Mouse (Mus musculus) bone marrow, adult 2 months (tissue): ENCODE measurements around the gene Cct4. TPM values are rescaled to one million over a fixed set of nuclear protein-coding genes. Genes with fewer than 3 reads are reported as not detected.

Experiments
- H3K27ac ChIP-seq: fragments of 200-500 bp; 2 replicates; pipeline ENCODE4 v1.5.1; 2012; ENCODE audit warnings: low read depth, mild to moderate bottlenecking, control low read depth, inconsistent platforms, low read length; ENCODE audit not compliant: control insufficient read depth, poor library complexity, insufficient read depth
- H3K4me1 ChIP-seq: fragments of 200-500 bp; 2 replicates; pipeline ENCODE4 v1.6.1; 2011; ENCODE audit warnings: low read length; ENCODE audit not compliant: control insufficient read depth, insufficient read depth
- H3K4me3 ChIP-seq: fragments of 200-500 bp; replicated peaks from 2 replicates; pipeline ENCODE3; 2011; ENCODE audit warnings: mild to moderate bottlenecking, low read depth, low read length, control low read depth; ENCODE audit not compliant: control insufficient read depth
- CTCF ChIP-seq: fragments of 200-500 bp; IDR thresholded peaks from 2 replicates; pipeline ENCODE4 v1.5.1; 2011; ENCODE audit warnings: low read length, control low read depth; ENCODE audit not compliant: control insufficient read depth, insufficient read depth
- POLR2A ChIP-seq: fragments of 200-500 bp; IDR thresholded peaks from 2 replicates; pipeline ENCODE4 v1.6.1; 2011; ENCODE audit warnings: low read depth, mild to moderate bottlenecking, control low read depth, low read length, borderline replicate concordance; ENCODE audit not compliant: control insufficient read depth
- WGBS: fragments of 180-500 bp; shearing (Covaris S2); methylation state at CpG from one replicate; pipeline ENCODE4 v1.1.7; 2018; 5-methylcytosine and 5-hydroxymethylcytosine counted together
- polyA plus RNA-seq: library from polyadenylated mRNA; stranded (reverse); fragments of >200 nt; gene quantifications from 2 replicates; pipeline ENCODE4 v1.2.4, GENCODE M21; 2011; ENCODE audit warnings: low replicate concordance; ENCODE audit not compliant: missing spikeins, insufficient read depth, insufficient read length

Cct4 gene
- 60.8 and 121 TPM in 2 replicates for polyA plus RNA-seq

DNA sequence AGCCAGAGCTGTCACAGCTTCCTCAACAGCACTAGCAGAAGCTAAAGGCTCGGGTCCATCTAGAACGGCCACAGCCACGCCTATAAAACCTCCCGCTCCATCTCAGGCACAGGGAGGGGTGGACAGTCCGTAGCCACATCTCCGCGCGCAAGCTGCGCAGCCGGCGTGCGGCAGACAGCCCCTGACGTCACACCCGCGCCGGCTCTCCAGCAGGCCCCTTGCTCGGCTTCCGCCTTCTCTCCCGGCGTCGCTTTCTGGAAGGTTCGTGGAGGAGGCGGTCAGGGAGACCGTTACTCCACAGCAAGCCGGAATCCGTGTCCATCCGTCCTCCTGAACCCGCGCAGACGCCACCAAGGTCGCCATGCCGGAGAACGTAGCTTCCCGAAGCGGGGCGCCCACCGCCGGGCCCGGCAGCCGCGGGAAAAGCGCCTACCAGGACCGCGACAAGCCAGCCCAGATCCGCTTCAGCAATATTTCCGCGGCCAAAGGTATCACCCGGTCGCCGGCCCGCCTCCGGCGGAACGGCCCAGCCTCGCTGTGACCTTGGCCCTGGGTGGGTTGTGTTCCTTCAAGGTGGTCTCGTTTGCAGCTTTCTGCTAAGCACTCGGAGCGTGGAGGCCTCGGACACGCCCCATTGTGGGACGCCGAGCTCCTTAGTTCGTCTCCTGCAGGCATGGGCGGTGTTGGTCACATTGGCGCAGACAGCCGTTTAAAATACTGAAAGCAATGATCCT is at the start of gene Cct4:
Gene Cct4, plus strand, starts transcription at position 127 of the 734 bp plus-strand sequence.
- Histone ChIP-seq H3K27ac (peak within 1 kb of the TSS; percentile 66), H3K4me3 (peak within 1 kb of the TSS; percentile 70), H3K4me1 (peaks cover 1% of the 10 kb centered on the region; the same call in 1 of the 2 replicates)
- WGBS: under 1% methylated on average over 66 of the region's 66 CpGs
- TF ChIP-seq POLR2A: peak; percentile 80; the same call in 1 of the 2 replicates
- TF ChIP-seq CTCF: no peak; the same call in 1 of the 2 replicates

DNA sequence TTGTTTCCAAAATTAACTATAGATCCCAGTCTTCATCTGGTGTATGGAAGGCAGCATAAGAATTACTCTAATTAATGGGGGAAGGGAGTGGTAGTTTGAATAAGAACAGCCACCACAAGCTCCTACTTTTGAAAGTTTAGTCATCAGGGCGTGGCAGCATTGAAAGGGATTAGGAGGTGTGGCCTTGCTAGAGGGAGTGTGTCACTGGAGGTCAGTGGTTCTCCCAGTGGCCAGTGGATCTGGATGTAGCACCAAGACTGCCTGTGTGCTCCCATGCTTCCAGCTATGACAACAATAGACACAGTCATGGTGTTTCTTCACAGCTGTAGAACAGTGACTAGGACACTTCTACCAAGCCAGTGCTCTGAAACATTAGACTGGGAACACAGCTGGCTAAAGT is 41.2 kb upstream of the Cct4 start:
- Histone ChIP-seq H3K27ac (no peak overlapping the region), H3K4me1 (no peaks in the 10 kb centered on the region; the same call in 1 of the 2 replicates), H3K4me3 (no peak overlapping the region)
- WGBS: 83% methylated on average over 1 of the region's 1 CpGs
- TF ChIP-seq CTCF (no peak), POLR2A (no peak)

DNA sequence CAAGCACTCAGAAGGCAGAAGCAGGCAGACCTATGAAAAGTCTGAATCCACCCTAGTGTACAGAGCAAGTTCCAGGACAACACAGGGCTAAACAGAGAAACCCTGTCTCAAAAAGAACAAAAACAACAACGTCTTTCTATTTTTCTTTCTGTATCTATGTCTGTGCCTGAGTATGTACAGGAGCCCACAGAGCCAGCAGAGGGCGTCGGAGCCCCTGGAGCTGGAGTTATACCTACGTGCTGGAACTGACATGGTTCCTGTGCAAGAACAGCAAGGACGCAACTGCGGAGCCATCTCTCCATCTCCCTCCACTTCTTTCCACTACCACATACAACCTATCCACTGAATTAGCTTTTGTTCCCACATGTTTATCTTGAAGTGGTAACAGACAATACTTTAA is 40.2 kb upstream of the Cct4 start:
- WGBS: 82% methylated on average over 6 of the region's 6 CpGs
- Histone ChIP-seq H3K4me1 (no peaks in the 10 kb centered on the region; the same call in 1 of the 2 replicates), H3K27ac (no peak overlapping the region), H3K4me3 (no peak overlapping the region)
- TF ChIP-seq CTCF (peak; percentile 29; the same call in 1 of the 2 replicates), POLR2A (no peak)

DNA sequence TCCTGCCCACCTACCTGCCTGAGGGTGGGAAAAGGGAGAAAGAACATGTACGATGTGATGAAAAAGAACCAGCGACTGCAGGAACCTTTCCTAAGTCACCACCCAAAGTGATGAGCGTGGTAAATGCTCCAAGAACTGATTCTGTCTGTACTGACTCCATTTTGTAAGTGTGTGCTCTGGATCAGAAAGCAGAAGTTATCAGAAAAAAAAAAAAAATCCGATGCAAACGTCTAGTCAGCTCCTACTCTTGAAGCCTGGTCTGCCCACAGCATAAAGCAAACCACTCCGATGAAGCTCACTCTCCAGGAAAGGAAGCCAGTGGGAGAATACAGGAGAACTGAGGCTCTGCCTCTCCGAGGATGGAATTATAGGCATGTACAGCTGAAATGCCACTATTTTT is 37.7 kb upstream of the Cct4 start:
- 49% methylated on average over 7 of the region's 7 CpGs for WGBS
- Histone ChIP-seq H3K27ac (no peak overlapping the region), H3K4me1 (no peaks in the 10 kb centered on the region; the same call in 1 of the 2 replicates), H3K4me3 (no peak overlapping the region)
- TF ChIP-seq CTCF (no peak), POLR2A (no peak)

DNA sequence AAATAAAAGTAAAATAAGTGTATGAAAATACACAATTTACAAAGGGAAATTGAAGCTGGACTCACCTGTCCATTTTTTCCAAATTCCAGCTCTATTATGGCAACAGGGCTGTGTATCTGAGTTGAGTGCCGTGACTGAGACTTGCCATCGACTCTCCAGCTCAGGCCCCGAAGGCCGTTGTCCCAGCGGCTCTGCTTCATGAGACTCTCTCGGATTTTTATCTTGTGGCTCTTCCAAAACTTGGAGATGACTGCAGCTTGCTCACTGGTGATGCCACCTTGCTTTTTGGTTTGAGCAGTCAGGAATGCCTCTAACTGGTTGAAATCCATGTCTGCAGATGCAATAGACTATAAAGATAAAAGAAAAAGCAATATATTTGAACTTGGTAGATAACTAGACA is 34.0 kb upstream of the Cct4 start:
- no peak overlapping the region for H3K27ac ChIP-seq
- no peak for TF ChIP-seq CTCF
- no peak for TF ChIP-seq POLR2A
- no peaks in the 10 kb centered on the region; the same call in 1 of the 2 replicates for H3K4me1 ChIP-seq
- no peak overlapping the region for H3K4me3 ChIP-seq
- WGBS: 91% methylated on average over 6 of the region's 6 CpGs

DNA sequence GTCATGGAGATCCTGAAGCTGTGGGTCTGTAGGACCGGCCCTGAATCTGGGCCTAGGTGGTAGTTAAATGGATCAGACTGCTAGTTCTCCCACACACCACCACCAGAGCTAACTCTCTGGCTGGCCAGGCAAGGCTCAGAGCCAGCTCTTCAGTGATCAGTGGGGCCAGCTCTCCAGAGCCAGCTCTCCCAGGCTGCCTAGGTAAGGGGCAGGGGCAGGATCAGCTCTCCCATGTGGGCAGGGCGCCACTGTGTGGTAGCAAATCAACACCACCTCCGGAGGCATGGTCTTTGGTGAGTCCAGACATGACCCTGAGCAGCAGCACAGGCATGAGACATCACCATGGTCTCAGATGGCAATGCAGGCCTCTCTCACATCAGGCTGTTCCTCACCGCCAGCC is 33.5 kb upstream of the Cct4 start:
- H3K4me3 ChIP-seq: no peak overlapping the region
- H3K4me1 ChIP-seq: no peaks in the 10 kb centered on the region; the same call in 1 of the 2 replicates
- H3K27ac ChIP-seq: no peak overlapping the region
- WGBS: 68% methylated on average over 4 of the region's 4 CpGs
- TF ChIP-seq CTCF (peak; percentile 88), POLR2A (no peak)

DNA sequence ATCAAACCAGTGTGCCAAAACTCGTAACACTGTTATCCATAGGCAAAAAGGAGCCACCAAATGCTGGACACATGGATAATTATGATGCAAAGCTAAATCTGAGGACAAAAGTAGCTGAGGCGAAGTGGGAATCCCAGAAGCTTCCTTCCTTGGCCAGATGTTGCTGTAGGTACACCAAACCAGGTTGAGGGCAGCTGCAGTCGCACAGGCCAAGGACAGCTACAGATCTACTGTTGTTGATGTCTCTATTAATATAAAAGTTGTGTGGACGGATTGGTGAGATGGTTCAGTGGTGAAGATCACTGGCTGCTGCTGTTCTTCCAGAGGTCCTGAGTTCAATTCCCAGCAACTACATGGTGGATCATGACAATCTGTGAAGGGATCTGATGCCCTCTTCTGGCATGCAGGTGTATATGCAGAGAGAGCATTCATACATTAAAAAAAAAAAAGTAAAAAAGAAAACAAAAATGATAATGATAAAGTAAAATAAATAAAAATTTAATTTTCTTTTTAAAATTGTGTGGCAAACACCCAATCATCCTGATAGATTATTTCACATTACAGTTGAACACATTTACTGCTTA is 32.4 kb upstream of the Cct4 start:
- TF ChIP-seq POLR2A (no peak), CTCF (0 out of 2 replicates have a peak, but pooled peaks have one; percentile 12)
- Histone ChIP-seq H3K4me3 (no peak overlapping the region), H3K27ac (no peak overlapping the region), H3K4me1 (no peaks in the 10 kb centered on the region)
- WGBS: 80% methylated on average over 4 of the region's 4 CpGs

DNA sequence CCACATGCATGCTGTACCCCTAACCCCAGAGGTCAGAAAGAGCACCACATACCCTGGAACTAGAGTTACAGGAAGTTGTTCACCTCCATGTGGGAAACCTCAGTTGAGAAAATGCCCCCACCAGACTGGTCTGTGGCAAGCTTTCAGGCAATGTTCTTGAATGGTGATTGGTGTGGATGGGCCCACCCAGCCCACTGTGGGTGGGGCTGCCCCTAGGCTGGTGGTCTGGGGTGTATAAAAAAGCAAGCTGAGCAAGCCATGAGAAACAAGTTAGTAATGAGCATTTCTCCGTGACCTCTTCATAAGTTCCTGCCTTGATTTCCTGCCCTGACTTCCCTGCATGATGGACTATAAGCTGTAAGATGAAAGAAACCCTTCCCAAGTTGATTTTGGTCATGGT is 28.2 kb upstream of the Cct4 start:
- TF ChIP-seq CTCF (no peak), POLR2A (no peak)
- Histone ChIP-seq H3K4me1 (no peaks in the 10 kb centered on the region), H3K27ac (no peak overlapping the region), H3K4me3 (no peak overlapping the region)
- 69% methylated on average over 1 of the region's 1 CpGs for WGBS
